Mouse (Mus musculus) lung, embryonic 15.5 days (tissue): ENCODE data around the gene Tmem60. TPM values are rescaled to one million over a fixed set of nuclear protein-coding genes. Genes with fewer than 3 reads are reported as not detected.

Source experiments
- ATAC-seq: fragments of 200-750 bp; cut with Nextera tagmentation; 2 replicates; pipeline ENCODE4 v1.8.0; 2017; ENCODE audit warnings: moderate number of reproducible peaks, borderline replicate concordance; ENCODE audit not compliant: low FRiP score, low TSS enrichment; ENCODE audit errors: extremely low read depth
- H3K27ac ChIP-seq: fragments of 300-500 bp; sonication (generic); 2 replicates; pipeline ENCODE4 v1.5.1; 2015; ENCODE audit warnings: moderate library complexity, mild to moderate bottlenecking, inconsistent platforms
- H3K27me3 ChIP-seq: fragments of 300-500 bp; sonication (generic); 2 replicates; pipeline ENCODE4 v1.6.1; 2015; ENCODE audit warnings: inconsistent platforms
- H3K36me3 ChIP-seq: fragments of 300-500 bp; sonication (generic); 2 replicates; pipeline ENCODE4 v1.6.1; 2015; ENCODE audit warnings: inconsistent platforms
- H3K4me1 ChIP-seq: fragments of 300-500 bp; sonication (generic); 2 replicates; pipeline ENCODE4 v1.6.1; 2015; ENCODE audit warnings: inconsistent platforms
- H3K4me2 ChIP-seq: fragments of 300-500 bp; sonication (generic); 2 replicates; pipeline ENCODE4 v1.6.1; 2015; ENCODE audit warnings: inconsistent platforms, mild to moderate bottlenecking, moderate library complexity
- H3K4me3 ChIP-seq: fragments of 300-500 bp; sonication (generic); 2 replicates; pipeline ENCODE4 v1.5.1; 2015; ENCODE audit warnings: mild to moderate bottlenecking, inconsistent platforms
- H3K9ac ChIP-seq: fragments of 300-500 bp; sonication (generic); 2 replicates; pipeline ENCODE4 v1.6.1; 2015; ENCODE audit warnings: inconsistent platforms
- H3K9me3 ChIP-seq: fragments of 300-500 bp; sonication (generic); 2 replicates; pipeline ENCODE4 v1.6.1; 2016; ENCODE audit warnings: inconsistent platforms
- WGBS: fragments of 180-500 bp; shearing (Covaris S2); methylation state at CpG from one replicate; pipeline ENCODE4 v1.1.7; 2015; 5-methylcytosine and 5-hydroxymethylcytosine counted together
- polyA plus RNA-seq: library from polyadenylated mRNA; unstranded; fragments of >200 nt; fragmentation: Nextera tagmentation; extraction: Ambion mirVana; gene quantifications from 2 replicates; pipeline ENCODE4 v1.2.1, GENCODE M21; 2015

Gene Tmem60
- polyA plus RNA-seq, 1 experiment from 2014 or later, result 47.6 TPM

GRCm38 (mm10) chr5:20918967-20919366, 37.0 kb downstream of the Tmem60 start:
- 0 out of 2 replicates have a peak, but pooled peaks cover 5% of the 10 kb centered on the region for H3K36me3 ChIP-seq
- no peak for ATAC-seq

GRCm38 (mm10) chr5:20919566-20919965, 37.6 kb downstream of the Tmem60 start:
- Histone ChIP-seq H3K4me2 (no peak overlapping the region), H3K27ac (no peak overlapping the region), H3K9ac (no peak overlapping the region), H3K4me3 (no peak overlapping the region), H3K36me3 (0 out of 2 replicates have a peak, but pooled peaks cover 5% of the 10 kb centered on the region), H3K9me3 (no peaks in the 10 kb centered on the region), H3K4me1 (no peaks in the 10 kb centered on the region), H3K27me3 (no peaks in the 10 kb centered on the region)
- ATAC-seq, result no peak
- 92% methylated on average over 9 of the region's 9 CpGs for WGBS

More at GRCm38 (mm10) chr5:20918967-20919366, 37.0 kb downstream of the Tmem60 start:
- WGBS, result 96% methylated on average over 4 of the region's 4 CpGs
- H3K4me3 ChIP-seq, result no peak overlapping the region
- no peaks in the 10 kb centered on the region for H3K27me3 ChIP-seq
- H3K4me2 ChIP-seq, result no peak overlapping the region
- no peaks in the 10 kb centered on the region for H3K9me3 ChIP-seq
- no peak overlapping the region for H3K9ac ChIP-seq
- H3K4me1 ChIP-seq, result no peaks in the 10 kb centered on the region
- no peak overlapping the region for H3K27ac ChIP-seq

DNA sequence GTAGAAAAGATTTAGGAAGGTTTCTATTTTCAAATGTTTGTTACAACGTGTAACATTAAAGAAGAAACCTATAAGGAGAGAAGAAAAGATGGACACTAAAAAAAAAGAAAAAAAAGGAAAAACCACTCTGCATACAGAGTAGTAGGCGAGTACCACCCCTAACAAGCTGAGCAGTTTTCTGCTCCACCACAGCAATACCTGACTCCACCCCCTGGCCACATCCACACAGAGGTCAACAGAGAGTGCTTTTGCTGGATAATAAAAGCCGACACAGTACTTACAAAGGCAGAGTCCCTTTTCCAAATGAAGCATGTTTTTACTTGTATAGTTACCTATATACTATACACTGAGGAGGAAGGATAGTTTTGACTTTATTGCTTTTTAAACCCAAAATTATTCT, 42.6 kb downstream of the Tmem60 start:
- H3K27me3 ChIP-seq, result no peaks in the 10 kb centered on the region
- ATAC-seq, result no peak
- WGBS, result 77% methylated on average over 3 of the region's 3 CpGs

GRCm38 (mm10) chr5:20925451-20925850, 43.5 kb downstream of the Tmem60 start:
- Histone ChIP-seq H3K4me1 (peaks cover 4% of the 10 kb centered on the region), H3K36me3 (0 out of 2 replicates have a peak, but pooled peaks cover 5% of the 10 kb centered on the region), H3K4me2 (no peak overlapping the region), H3K4me3 (no peak overlapping the region), H3K9ac (no peak overlapping the region), H3K9me3 (no peaks in the 10 kb centered on the region), H3K27ac (no peak overlapping the region), H3K27me3 (no peaks in the 10 kb centered on the region)
- ATAC-seq, result no peak
- 65% methylated on average over 3 of the region's 3 CpGs for WGBS

More for the DNA sequence above, 42.6 kb downstream of the Tmem60 start:
- H3K36me3 ChIP-seq, result 0 out of 2 replicates have a peak, but pooled peaks cover 5% of the 10 kb centered on the region
- no peak overlapping the region for H3K27ac ChIP-seq
- no peak overlapping the region for H3K9ac ChIP-seq
- H3K4me3 ChIP-seq, result no peak overlapping the region
- no peaks in the 10 kb centered on the region for H3K9me3 ChIP-seq
- no peaks in the 10 kb centered on the region; the same call in 1 of the 2 replicates for H3K4me1 ChIP-seq
- H3K4me2 ChIP-seq, result no peak overlapping the region

GRCm38 (mm10) chr5:20929669-20930151, 47.7 kb downstream of the Tmem60 start:
- H3K27ac ChIP-seq, result no peak overlapping the region
- H3K4me1 ChIP-seq, result peaks cover 11% of the 10 kb centered on the region
- no peak overlapping the region for H3K9ac ChIP-seq
- H3K9me3 ChIP-seq, result no peaks in the 10 kb centered on the region
- 55% methylated on average over 6 of the region's 6 CpGs for WGBS
- H3K4me3 ChIP-seq, result no peak overlapping the region
- no peaks in the 10 kb centered on the region for H3K27me3 ChIP-seq
- no peaks in the 10 kb centered on the region for H3K36me3 ChIP-seq
- no peak for ATAC-seq
- H3K4me2 ChIP-seq, result no peak overlapping the region

- Histone ChIP-seq H3K4me3 (no peak overlapping the region), H3K27me3 (no peaks in the 10 kb centered on the region), H3K4me2 (no peak overlapping the region), H3K36me3 (no peaks in the 10 kb centered on the region), H3K4me1 (peaks cover 11% of the 10 kb centered on the region), H3K9me3 (no peaks in the 10 kb centered on the region), H3K9ac (no peak overlapping the region), H3K27ac (no peak overlapping the region)
- ATAC-seq, result no peak
Measured at GRCm38 (mm10) chr5:20930430-20930829, 48.4 kb downstream of the Tmem60 start.

DNA sequence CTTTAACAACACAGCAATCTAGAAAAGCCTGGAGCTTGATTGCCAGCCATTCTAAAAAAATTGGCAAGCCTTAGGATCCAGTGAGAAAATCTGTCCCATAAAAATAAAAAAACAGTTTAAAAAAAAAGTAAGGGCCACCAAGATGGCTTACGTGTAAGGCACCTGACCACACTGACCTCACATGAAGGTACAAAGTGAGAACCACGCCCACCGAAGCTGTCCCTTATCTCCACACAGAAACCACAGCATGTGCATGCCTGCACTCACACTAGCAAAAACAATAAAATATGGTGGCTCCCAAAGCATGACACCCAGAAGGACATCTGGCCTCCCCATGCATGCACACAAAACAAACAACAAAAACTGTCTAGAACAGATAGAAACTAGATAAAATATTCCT, 49.3 kb downstream of the Tmem60 start:
- Histone ChIP-seq H3K4me2 (no peak overlapping the region), H3K9me3 (no peaks in the 10 kb centered on the region), H3K27me3 (no peaks in the 10 kb centered on the region), H3K27ac (no peak overlapping the region), H3K9ac (no peak overlapping the region), H3K4me3 (no peak overlapping the region), H3K4me1 (peaks cover 11% of the 10 kb centered on the region), H3K36me3 (no peaks in the 10 kb centered on the region)
- WGBS, result 83% methylated on average over 3 of the region's 3 CpGs
- no peak for ATAC-seq

- no peak overlapping the region for H3K27ac ChIP-seq
- no peaks in the 10 kb centered on the region for H3K27me3 ChIP-seq
- H3K4me3 ChIP-seq, result no peak overlapping the region
- H3K9ac ChIP-seq, result no peak overlapping the region
- H3K4me2 ChIP-seq, result no peak overlapping the region
- no peaks in the 10 kb centered on the region for H3K36me3 ChIP-seq
- no peaks in the 10 kb centered on the region for H3K9me3 ChIP-seq
- no peak for ATAC-seq
- 82% methylated on average over 3 of the region's 3 CpGs for WGBS
- peaks cover 11% of the 10 kb centered on the region for H3K4me1 ChIP-seq
Measured at GRCm38 (mm10) chr5:20932585-20932984, 50.6 kb downstream of the Tmem60 start.

GRCm38 (mm10) chr5:20935934-20936333, 53.9 kb downstream of the Tmem60 start:
- Histone ChIP-seq H3K9me3 (no peaks in the 10 kb centered on the region), H3K4me2 (no peak overlapping the region), H3K9ac (no peak overlapping the region), H3K4me1 (peaks cover 19% of the 10 kb centered on the region; the same call in 1 of the 2 replicates), H3K27me3 (no peaks in the 10 kb centered on the region), H3K27ac (no peak overlapping the region), H3K4me3 (no peak overlapping the region), H3K36me3 (no peaks in the 10 kb centered on the region)
- ATAC-seq, result no peak
- WGBS, result 53% methylated on average over 5 of the region's 5 CpGs

Other genes starting within 250 kb of the Tmem60 start
- gene Phtf2, start 67 bp upstream of the Tmem60 start, polyA plus RNA-seq, result 10.7 and 11.2 TPM in 2 replicates
- 4.5 and 4.9 TPM in 2 replicates for gene Rsbn1l, start 74.2 kb downstream of the Tmem60 start, polyA plus RNA-seq
- gene Ptpn12, start 173.7 kb downstream of the Tmem60 start, polyA plus RNA-seq, result 24.3 and 27.5 TPM in 2 replicates